Mouse (Mus musculus): ENCODE measurements around the gene Loxl3.

DNA sequence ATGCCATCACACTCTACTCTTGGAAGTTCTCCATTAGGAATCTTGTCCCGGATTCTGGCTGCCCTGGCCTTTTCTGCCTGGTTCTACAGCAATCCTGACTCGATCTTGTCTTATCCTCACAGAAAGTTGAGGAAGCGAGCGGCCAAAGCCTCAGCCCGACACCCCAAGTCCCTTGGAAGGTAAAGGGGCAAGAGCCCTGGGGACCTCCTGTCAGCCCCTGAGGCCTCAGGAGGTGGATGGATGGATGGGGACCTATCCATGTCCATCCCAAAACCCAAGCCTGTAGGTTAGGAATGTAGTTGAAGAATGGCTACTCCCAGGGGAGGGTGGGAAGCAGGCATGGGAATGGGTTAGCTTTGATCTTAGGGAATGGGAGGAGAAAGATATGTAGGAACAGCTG is 10.0 kb downstream of the Loxl3 start:
- TF ChIP-seq CTCF (IDR thresholded peaks at IDR 0.05; ENCODE audit: borderline replicate concordance, extremely low read depth, insufficient read depth, insufficient read length) (no peak), POLR2A (IDR thresholded peaks at IDR 0.05; ENCODE audit: borderline replicate concordance, extremely low read depth, insufficient read depth, insufficient read length, poor library complexity, severe bottlenecking) (no peak)
